Mouse (Mus musculus) Patski (cell line): ENCODE results near the gene Angptl1. TPM values are rescaled to one million over a fixed set of nuclear protein-coding genes. Genes with fewer than 3 reads are reported as not detected.

Source experiments
- ATAC-seq: fragments of 100-300 bp; one replicate; pipeline ENCODE4 v1.8.0; 2021
- CTCF ChIA-PET: fragments of 350-600 bp; sonication (Branson Sonifier 250); formaldehyde crosslinking; loops from one replicate; lab custom pipeline; 2022; ENCODE audit warnings: inconsistent platforms; lab: Charles Lee
- POLR2A ChIA-PET: fragments of 350-600 bp; sonication (Branson Sonifier 250); formaldehyde crosslinking; loops from one replicate; lab custom pipeline; 2022; ENCODE audit warnings: antibody characterized with exemption, inconsistent platforms; lab: Charles Lee
- DNase-seq: peaks from one replicate; pipeline ENCODE4 v3.0.0-alpha.2; 2011; ENCODE audit warnings: low read depth, low spot score
- H3K27me3 ChIP-seq: fragments of 371-371 bp; one replicate; pipeline ENCODE4 v1.5.1; 2021
- CTCF ChIP-seq: fragments of 100-300 bp; IDR thresholded peaks from one replicate; pipeline ENCODE4 v1.5.1; 2021
- in situ Hi-C: fragments of 300-500 bp; cut with MboI; formaldehyde crosslinking; loops from 3 replicates; pipeline ENCODE4 v1.11.1; 2018; ENCODE audit warnings: low pct_unique_long_range_greater_than_20kb, mixed read lengths
- polyA plus RNA-seq: library from polyadenylated mRNA; unstranded; gene quantifications from one replicate; pipeline ENCODE4 v1.2.3, GENCODE M21; 2021

Angptl1 gene
- polyA plus RNA-seq: 0.10 TPM

DNA sequence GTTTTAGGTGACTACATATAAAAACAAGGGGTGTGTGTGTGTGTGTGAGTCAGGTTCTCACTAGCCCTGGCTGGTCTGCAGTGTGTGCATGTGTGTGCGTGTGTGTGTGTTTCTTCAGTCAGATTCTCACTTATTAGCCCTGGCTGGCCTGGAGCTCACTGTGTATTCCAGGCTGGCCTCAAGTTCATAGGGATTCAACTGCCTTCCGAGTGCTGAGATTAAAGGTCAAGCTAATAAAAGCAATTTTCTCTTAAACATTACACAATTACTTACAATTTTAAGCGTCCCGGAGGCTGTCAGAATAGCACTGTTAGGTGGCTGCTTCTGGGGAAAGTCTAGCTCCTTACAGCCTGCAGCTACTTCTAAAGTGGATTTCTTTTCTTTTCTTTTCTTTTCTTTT lies at the start of gene Angptl1:
Gene Angptl1, plus strand, starts transcription at position 386 of the 400 bp plus-strand sequence.
- ChIA-PET CTCF (interaction anchor here (0.9 to 1.7 kb wide), 4 partner anchors 12 to 32 kb away, joined by 3 to 5 read pairs (median 3); no protein-coding TSS in a partner anchor), POLR2A (interaction anchor here (0.6 kb wide), 1 partner anchor 218 kb away, joined by 4 read pairs; no protein-coding TSS in a partner anchor)
- DNase-seq: no peak
- TF ChIP-seq CTCF: no peak
- ATAC-seq: no peak
- in situ Hi-C loops: no loop called here
- no peaks in the 10 kb centered on the region for H3K27me3 ChIP-seq

- POLR2A ChIA-PET: interaction anchor here (0.6 kb wide), 2 partner anchors 11 to 1605 kb away, joined by 3 to 5 read pairs; no protein-coding TSS in a partner anchor
- no peak for DNase-seq
- no peak for ATAC-seq
- in situ Hi-C loops: no loop called here
- H3K27me3 ChIP-seq: no peaks in the 10 kb centered on the region
- CTCF ChIA-PET: interaction anchor here (1.0 kb wide), 1 partner anchor 15 kb away, joined by 3 read pairs; no protein-coding TSS in a partner anchor
- TF ChIP-seq CTCF: no peak
These were observed 48.4 kb upstream of the Angptl1 start for GRCm38 (mm10) chr1:156789844-156790490.

DNA sequence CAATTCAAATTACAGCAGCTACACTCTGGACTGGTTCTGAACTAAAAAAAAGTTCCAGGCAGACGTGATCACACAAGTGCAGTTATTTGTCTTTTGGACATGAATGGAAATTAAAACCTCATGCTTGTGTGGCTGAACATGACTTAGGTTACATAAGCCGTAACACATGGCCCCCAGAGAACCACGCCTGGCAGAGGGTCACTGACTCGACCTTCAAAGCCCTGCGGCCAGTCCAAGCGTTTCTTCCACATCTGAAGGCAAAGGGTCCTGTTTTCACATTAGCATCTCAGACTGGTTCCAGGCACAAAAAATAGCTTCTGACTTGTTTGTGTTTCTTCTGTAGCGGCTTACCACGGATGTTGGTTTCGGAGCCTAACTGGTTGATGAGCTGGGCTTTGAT lies 42.1 kb upstream of the Angptl1 start:
- in situ Hi-C loops: no loop called here
- ChIA-PET POLR2A (no interaction called here), CTCF (interaction anchor here (0.9 to 1.9 kb wide), 3 partner anchors 10 to 121 kb away, joined by 3 to 4 read pairs (median 4); no protein-coding TSS in a partner anchor)
- ATAC-seq: no peak
- TF ChIP-seq CTCF: no peak
- no peaks in the 10 kb centered on the region for H3K27me3 ChIP-seq
- no peak for DNase-seq

DNA sequence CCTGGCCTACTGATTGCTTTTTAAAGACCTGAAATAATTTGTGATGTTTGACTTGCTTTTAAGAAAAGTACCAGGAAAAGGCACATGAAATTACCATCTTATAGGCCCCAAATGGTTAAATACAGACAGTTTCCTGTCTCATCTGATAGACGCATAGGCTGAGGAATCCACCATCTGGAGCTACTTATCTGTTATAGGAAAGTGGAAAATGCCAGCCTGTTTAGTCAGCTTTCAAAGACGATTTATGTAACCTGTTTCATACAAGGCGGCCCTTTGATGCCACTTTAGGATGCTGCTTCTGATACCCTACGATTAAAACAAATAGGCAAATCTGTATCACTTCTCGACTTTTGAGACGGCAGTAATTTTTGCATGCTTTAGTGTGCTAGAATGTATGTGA lies 37.1 kb upstream of the Angptl1 start:
- ATAC-seq: no peak
- DNase-seq: no peak
- CTCF ChIA-PET: interaction anchor here (1.7 kb wide), 1 partner anchor 59 kb away, joined by 3 read pairs; no protein-coding TSS in a partner anchor
- no peak for TF ChIP-seq CTCF
- no peaks in the 10 kb centered on the region for H3K27me3 ChIP-seq
- in situ Hi-C loops: no loop called here
- POLR2A ChIA-PET: interaction anchor here (0.6 to 1.6 kb wide), 4 partner anchors 9 to 530 kb away, joined by 3 to 5 read pairs (median 4); no protein-coding TSS in a partner anchor

GRCm38 (mm10) chr1:156808332-156808731 lies 30.0 kb upstream of the Angptl1 start:
- ChIA-PET POLR2A (no interaction called here), CTCF (no interaction called here)
- DNase-seq: no peak
- in situ Hi-C loops: no loop called here
- no peak for TF ChIP-seq CTCF
- H3K27me3 ChIP-seq: no peaks in the 10 kb centered on the region
- no peak for ATAC-seq

DNA sequence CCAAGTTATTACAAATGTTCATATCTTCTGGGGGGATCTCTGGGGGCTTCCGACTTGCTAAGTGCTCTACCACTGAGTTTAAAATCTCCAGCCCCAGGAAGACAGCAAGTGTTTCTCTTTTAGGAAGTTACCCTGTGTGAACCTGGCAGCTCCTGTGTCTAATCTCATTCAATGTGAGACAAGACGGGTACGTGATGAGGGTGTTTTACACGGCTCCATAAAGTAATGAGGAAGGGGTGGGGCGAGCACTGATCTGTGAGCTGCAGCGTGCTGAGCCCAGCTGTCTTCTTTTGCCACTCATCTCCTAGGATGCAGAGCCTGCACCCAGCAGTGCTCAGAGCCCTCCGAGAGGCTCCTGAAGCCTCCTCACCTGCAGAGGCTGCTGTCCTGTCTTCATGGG lies 26.4 kb upstream of the Angptl1 start:
- DNase-seq: no peak
- TF ChIP-seq CTCF: no peak
- ATAC-seq: no peak
- in situ Hi-C loops: no loop called here
- H3K27me3 ChIP-seq: no peaks in the 10 kb centered on the region
- ChIA-PET CTCF (interaction anchor here (1.2 kb wide), 1 partner anchor 59 kb away, joined by 3 read pairs; no protein-coding TSS in a partner anchor), POLR2A (no interaction called here)

DNA sequence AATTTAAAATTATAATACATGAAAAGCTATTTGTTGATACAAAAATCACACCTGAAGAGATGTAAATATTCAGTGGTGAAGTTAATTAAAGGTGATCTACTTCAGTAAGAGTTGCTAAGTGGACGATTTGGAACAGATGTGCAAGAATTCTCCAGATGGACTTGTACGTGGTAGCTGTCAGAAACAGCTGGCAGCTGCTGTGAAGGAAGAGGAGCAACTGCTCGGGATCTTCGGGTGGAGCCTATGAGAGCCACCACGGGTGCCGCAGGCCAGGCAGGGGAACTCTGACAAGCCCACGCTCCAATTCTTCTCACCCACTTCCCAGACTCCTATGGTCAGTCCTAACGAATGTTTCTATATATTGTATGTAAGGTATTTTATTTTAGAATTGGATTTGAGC lies 25.6 kb upstream of the Angptl1 start:
- TF ChIP-seq CTCF: no peak
- ChIA-PET POLR2A (interaction anchor here (1.5 kb wide), 1 partner anchor 44 kb away, joined by 3 read pairs; no protein-coding TSS in a partner anchor), CTCF (no interaction called here)
- H3K27me3 ChIP-seq: no peaks in the 10 kb centered on the region
- no peak for DNase-seq
- no peak for ATAC-seq
- in situ Hi-C loops: no loop called here

DNA sequence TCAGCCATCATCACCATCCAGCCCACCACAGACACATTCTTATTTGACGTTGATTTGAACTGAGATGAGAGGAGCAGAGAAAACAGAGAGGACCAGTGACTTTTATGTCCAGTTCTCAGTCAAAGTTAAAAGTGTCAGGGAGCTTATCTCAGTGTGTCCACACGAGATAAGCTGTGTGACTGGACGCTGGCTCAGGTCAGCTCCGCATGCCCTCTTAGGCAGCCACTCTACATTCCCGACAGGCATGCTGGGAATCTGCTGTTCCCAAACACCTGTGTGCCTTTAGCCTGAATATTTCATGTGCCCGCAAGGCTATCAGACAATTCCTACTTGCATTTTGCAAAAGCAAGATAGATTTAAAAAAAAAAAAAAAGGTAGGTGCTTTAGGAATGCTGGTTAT lies 24.9 kb upstream of the Angptl1 start:
- DNase-seq (no peak), ATAC-seq (no peak)
- TF ChIP-seq CTCF: no peak
- no peaks in the 10 kb centered on the region for H3K27me3 ChIP-seq
- ChIA-PET POLR2A (interaction anchor here (0.7 to 1.5 kb wide), 2 partner anchors 18 to 43 kb away, joined by 3 read pairs; no protein-coding TSS in a partner anchor), CTCF (interaction anchor here (0.9 to 2.0 kb wide), 3 partner anchors 12 to 25 kb away, joined by 3 to 4 read pairs (median 3); partner anchors contain the start of gene Angptl1)
- in situ Hi-C loops: no loop called here

GRCm38 (mm10) chr1:156819236-156819635 lies 19.1 kb upstream of the Angptl1 start:
- no peak for ATAC-seq
- CTCF ChIA-PET: interaction anchor here (1.0 kb wide), 1 partner anchor 256 kb away, joined by 3 read pairs; no protein-coding TSS in a partner anchor
- in situ Hi-C loops: no loop called here
- POLR2A ChIA-PET: no interaction called here
- no peak for DNase-seq
- no peak for TF ChIP-seq CTCF
- H3K27me3 ChIP-seq: no peaks in the 10 kb centered on the region

- no peak for DNase-seq
- peak; percentile 84 for ATAC-seq
- POLR2A ChIA-PET: interaction anchor here (0.6 kb wide), 1 partner anchor 218 kb away, joined by 4 read pairs; no protein-coding TSS in a partner anchor
These were observed 333 bp downstream of the Angptl1 start for GRCm38 (mm10) chr1:156838695-156839094.

More at GRCm38 (mm10) chr1:156838695-156839094, 333 bp downstream of the Angptl1 start:
- no peaks in the 10 kb centered on the region for H3K27me3 ChIP-seq
- TF ChIP-seq CTCF: no peak
- CTCF ChIA-PET: interaction anchor here (0.8 to 1.7 kb wide), 6 partner anchors 10 to 32 kb away, joined by 3 to 5 read pairs (median 3); no protein-coding TSS in a partner anchor
- in situ Hi-C loops: no loop called here
